Mouse (Mus musculus) liver, adult 2 months (tissue): ENCODE results near the gene Scamp1. TPM values are rescaled to one million over a fixed set of nuclear protein-coding genes. Genes with fewer than 3 reads are reported as not detected.

Experiments
- DNase-seq: peaks from one replicate; pipeline ENCODE4 v3.0.0-alpha.2; 2011; ENCODE audit warnings: low read depth, low spot score; ENCODE audit errors: extremely low read depth
- H3K27ac ChIP-seq: fragments of 200-500 bp; replicated peaks from 2 replicates; pipeline ENCODE4 v1.5.1; 2012; ENCODE audit warnings: low read depth, mild to moderate bottlenecking, control low read depth, inconsistent platforms, low read length; ENCODE audit not compliant: insufficient read depth
- H3K27me3 ChIP-seq: fragments of 200-500 bp; 2 replicates; pipeline ENCODE4 v1.6.1; 2012; ENCODE audit warnings: mild to moderate bottlenecking, moderate library complexity, low read length, inconsistent platforms; ENCODE audit not compliant: control insufficient read depth, insufficient read depth
- H3K36me3 ChIP-seq: fragments of 200-500 bp; 2 replicates; pipeline ENCODE4 v1.6.1; 2012; ENCODE audit warnings: low read length, inconsistent platforms; ENCODE audit not compliant: control insufficient read depth, insufficient read depth
- H3K4me1 ChIP-seq: fragments of 200-500 bp; 2 replicates; pipeline ENCODE4 v1.6.1; 2011; ENCODE audit warnings: low read length; ENCODE audit not compliant: control insufficient read depth, insufficient read depth
- H3K4me3 ChIP-seq: fragments of 200-500 bp; 2 replicates; pipeline ENCODE4 v1.5.1; 2011; ENCODE audit warnings: low read depth, mild to moderate bottlenecking, control low read depth, low read length, moderate library complexity; ENCODE audit not compliant: insufficient read depth
- H3K79me2 ChIP-seq: fragments of 200-500 bp; 2 replicates; pipeline ENCODE4 v1.6.1; 2012; ENCODE audit warnings: inconsistent platforms, mild to moderate bottlenecking, low read length, moderate library complexity; ENCODE audit not compliant: control insufficient read depth, insufficient read depth
- H3K9ac ChIP-seq: fragments of 200-500 bp; 2 replicates; pipeline ENCODE4 v1.6.1; 2012; ENCODE audit warnings: low read depth, mild to moderate bottlenecking, control low read depth, inconsistent platforms, low read length
- CTCF ChIP-seq: fragments of 200-500 bp; IDR thresholded peaks from 2 replicates; pipeline ENCODE4 v1.5.1; 2011; ENCODE audit warnings: low read depth, low read length, control low read depth
- POLR2A ChIP-seq: fragments of 200-500 bp; IDR thresholded peaks from 2 replicates; pipeline ENCODE4 v1.6.1; 2011; ENCODE audit warnings: low read length, control low read depth; ENCODE audit not compliant: insufficient read depth; ENCODE audit errors: extremely low read depth
- WGBS: fragments of 180-500 bp; shearing (Covaris S2); methylation state at CpG from one replicate; pipeline ENCODE4 v1.1.7; 2018; 5-methylcytosine and 5-hydroxymethylcytosine counted together
- polyA plus RNA-seq: library from polyadenylated mRNA; depleted of rRNA; stranded (reverse); fragments of >200 nt; gene quantifications from 2 replicates; pipeline ENCODE4 v1.2.3, GENCODE M21; 2012
- total RNA-seq: library from RNA; depleted of rRNA; stranded (reverse); fragments of >200 nt; gene quantifications from 2 replicates; pipeline ENCODE4 v1.2.3, GENCODE M21; 2014

Gene Scamp1
- total and polyA plus RNA-seq, 2 experiments: 15.8 to 24.3 TPM

GRCm38 (mm10) chr13:94260961-94261360 is 24.7 kb downstream of the Scamp1 start:
- Histone ChIP-seq H3K27ac (no peak overlapping the region), H3K9ac (no peak overlapping the region), H3K27me3 (no peaks in the 10 kb centered on the region), H3K4me3 (no peak overlapping the region), H3K4me1 (peaks cover 25% of the 10 kb centered on the region), H3K79me2 (peaks cover 40% of the 10 kb centered on the region; the same call in 1 of the 2 replicates), H3K36me3 (no peaks in the 10 kb centered on the region)
- DNase-seq: no peak
- TF ChIP-seq CTCF (no peak), POLR2A (no peak)
- 92% methylated on average over 8 of the region's 8 CpGs for WGBS

GRCm38 (mm10) chr13:94259210-94259609 is 26.4 kb downstream of the Scamp1 start:
- DNase-seq: no peak

GRCm38 (mm10) chr13:94258530-94258929 is 27.1 kb downstream of the Scamp1 start:
- DNase-seq: peak; percentile 70
- no peaks in the 10 kb centered on the region for H3K27me3 ChIP-seq
- peak overlapping the region; percentile 66 for H3K27ac ChIP-seq
- H3K4me1 ChIP-seq: peaks cover 31% of the 10 kb centered on the region
- H3K9ac ChIP-seq: no peak overlapping the region
- no peaks in the 10 kb centered on the region for H3K36me3 ChIP-seq
- H3K79me2 ChIP-seq: peaks cover 34% of the 10 kb centered on the region; the same call in 1 of the 2 replicates
- WGBS: 52% methylated on average over 6 of the region's 6 CpGs
- H3K4me3 ChIP-seq: no peak overlapping the region
- no peak for TF ChIP-seq POLR2A

More at GRCm38 (mm10) chr13:94259210-94259609, 26.4 kb downstream of the Scamp1 start:
- Histone ChIP-seq H3K36me3 (no peaks in the 10 kb centered on the region), H3K4me1 (peaks cover 30% of the 10 kb centered on the region), H3K27me3 (no peaks in the 10 kb centered on the region), H3K27ac (no peak overlapping the region), H3K9ac (no peak overlapping the region), H3K4me3 (no peak overlapping the region), H3K79me2 (peaks cover 37% of the 10 kb centered on the region; the same call in 1 of the 2 replicates)
- 89% methylated on average over 5 of the region's 5 CpGs for WGBS
- TF ChIP-seq CTCF: no peak
- TF ChIP-seq POLR2A: no peak

- H3K27me3 ChIP-seq: no peaks in the 10 kb centered on the region
These were observed 27.9 kb downstream of the Scamp1 start for GRCm38 (mm10) chr13:94257711-94258110.

GRCm38 (mm10) chr13:94255176-94255575 is 30.5 kb downstream of the Scamp1 start:
- WGBS: 23% methylated on average over 2 of the region's 2 CpGs
- H3K79me2 ChIP-seq: peaks cover 28% of the 10 kb centered on the region; the same call in 1 of the 2 replicates
- no peak for TF ChIP-seq CTCF
- TF ChIP-seq POLR2A: no peak
- H3K4me3 ChIP-seq: no peak overlapping the region
- peaks cover 33% of the 10 kb centered on the region for H3K4me1 ChIP-seq
- 0 out of 2 replicates have a peak overlapping the region, but pooled peaks have one; percentile 2 for H3K9ac ChIP-seq
- H3K27ac ChIP-seq: peak overlapping the region; percentile 33
- H3K27me3 ChIP-seq: no peaks in the 10 kb centered on the region
- H3K36me3 ChIP-seq: no peaks in the 10 kb centered on the region
- peak; percentile 74 for DNase-seq

More at GRCm38 (mm10) chr13:94257711-94258110, 27.9 kb downstream of the Scamp1 start:
- H3K79me2 ChIP-seq: peaks cover 37% of the 10 kb centered on the region; the same call in 1 of the 2 replicates
- no peak overlapping the region for H3K4me3 ChIP-seq
- H3K9ac ChIP-seq: peak overlapping the region; percentile 50
- peak; percentile 91 for DNase-seq
- peak overlapping the region; percentile 98 for H3K27ac ChIP-seq
- 12% methylated on average over 2 of the region's 2 CpGs for WGBS
- TF ChIP-seq CTCF (no peak), POLR2A (no peak)
- H3K4me1 ChIP-seq: peaks cover 33% of the 10 kb centered on the region
- no peaks in the 10 kb centered on the region for H3K36me3 ChIP-seq

GRCm38 (mm10) chr13:94254286-94254685 is 31.4 kb downstream of the Scamp1 start:
- 19% methylated on average over 3 of the region's 3 CpGs for WGBS

More at GRCm38 (mm10) chr13:94254286-94254685, 31.4 kb downstream of the Scamp1 start:
- Histone ChIP-seq H3K79me2 (peaks cover 31% of the 10 kb centered on the region; the same call in 1 of the 2 replicates), H3K36me3 (no peaks in the 10 kb centered on the region), H3K4me1 (peaks cover 31% of the 10 kb centered on the region), H3K9ac (no peak overlapping the region), H3K4me3 (no peak overlapping the region), H3K27me3 (no peaks in the 10 kb centered on the region), H3K27ac (no peak overlapping the region)
- no peak for TF ChIP-seq POLR2A
- no peak for TF ChIP-seq CTCF
- peak; percentile 72 for DNase-seq
